Mouse (Mus musculus) bone marrow macrophage, adult 2 months (primary cell): ENCODE data around the gene Fnbp1l.

Source experiments
- CTCF ChIP-seq: IDR thresholded peaks from 2 replicates; pipeline ENCODE4 v1.5.1; 2012; ENCODE audit warnings: low read depth, mild to moderate bottlenecking, low read length, moderate library complexity
- POLR2A ChIP-seq: IDR thresholded peaks from 2 replicates; pipeline ENCODE4 v1.6.1; 2012; ENCODE audit warnings: mild to moderate bottlenecking, low read depth, low read length, borderline replicate concordance

- TF ChIP-seq POLR2A (no peak), CTCF (no peak)
These were observed 39.9 kb upstream of the Fnbp1l start for GRCm38 (mm10) chr3:122659261-122659917.
